Mouse (Mus musculus) olfactory bulb, adult 2 months (tissue): ENCODE data around the gene Nav3.

Source experiments
- CTCF ChIP-seq: fragments of 200-500 bp; IDR thresholded peaks from 2 replicates; pipeline ENCODE4 v1.5.1; 2012; ENCODE audit warnings: low read depth, mild to moderate bottlenecking, low read length, moderate library complexity; ENCODE audit not compliant: insufficient read depth
- POLR2A ChIP-seq: fragments of 200-500 bp; IDR thresholded peaks from 2 replicates; pipeline ENCODE4 v1.6.1; 2012; ENCODE audit warnings: mild to moderate bottlenecking, low read depth, low read length, moderate library complexity; ENCODE audit not compliant: insufficient read depth

DNA sequence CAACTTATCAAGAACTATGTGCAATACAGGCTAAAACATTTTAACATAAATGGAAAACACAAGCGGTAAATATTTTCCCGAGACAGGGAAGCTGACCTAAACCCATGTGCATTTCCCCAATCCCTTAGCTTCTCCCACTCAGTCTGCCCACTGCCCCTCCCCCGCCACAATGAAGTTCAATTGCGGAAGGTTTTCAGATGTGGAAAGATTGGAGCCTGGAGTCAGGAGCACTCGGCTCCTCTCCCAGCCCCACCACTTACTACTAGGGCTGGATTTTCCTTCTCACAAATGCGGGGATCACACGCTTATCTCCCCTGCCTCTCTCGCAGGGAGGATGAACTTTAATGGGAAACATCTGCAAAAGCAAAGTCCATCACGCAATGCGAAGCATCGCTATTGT is 534.6 kb downstream of the Nav3 start:
- TF ChIP-seq POLR2A (no peak), CTCF (no peak)
